Mouse (Mus musculus) bone marrow, adult 2 months (tissue): ENCODE measurements around the gene Zbtb16.

Experiments
- CTCF ChIP-seq: fragments of 200-500 bp; IDR thresholded peaks from 2 replicates; pipeline ENCODE4 v1.5.1; 2011; ENCODE audit warnings: low read length, control low read depth; ENCODE audit not compliant: control insufficient read depth, insufficient read depth
- POLR2A ChIP-seq: fragments of 200-500 bp; IDR thresholded peaks from 2 replicates; pipeline ENCODE4 v1.6.1; 2011; ENCODE audit warnings: low read depth, mild to moderate bottlenecking, control low read depth, low read length, borderline replicate concordance; ENCODE audit not compliant: control insufficient read depth

- TF ChIP-seq CTCF (no peak; the same call in 1 of the 2 replicates), POLR2A (no peak)
Observed at GRCm38 (mm10) chr9:48837181-48837580, 1.2 kb upstream of the Zbtb16 start.
